8 mouse cellular contexts compared by ENCODE assay signal in the genomic region with DNA sequence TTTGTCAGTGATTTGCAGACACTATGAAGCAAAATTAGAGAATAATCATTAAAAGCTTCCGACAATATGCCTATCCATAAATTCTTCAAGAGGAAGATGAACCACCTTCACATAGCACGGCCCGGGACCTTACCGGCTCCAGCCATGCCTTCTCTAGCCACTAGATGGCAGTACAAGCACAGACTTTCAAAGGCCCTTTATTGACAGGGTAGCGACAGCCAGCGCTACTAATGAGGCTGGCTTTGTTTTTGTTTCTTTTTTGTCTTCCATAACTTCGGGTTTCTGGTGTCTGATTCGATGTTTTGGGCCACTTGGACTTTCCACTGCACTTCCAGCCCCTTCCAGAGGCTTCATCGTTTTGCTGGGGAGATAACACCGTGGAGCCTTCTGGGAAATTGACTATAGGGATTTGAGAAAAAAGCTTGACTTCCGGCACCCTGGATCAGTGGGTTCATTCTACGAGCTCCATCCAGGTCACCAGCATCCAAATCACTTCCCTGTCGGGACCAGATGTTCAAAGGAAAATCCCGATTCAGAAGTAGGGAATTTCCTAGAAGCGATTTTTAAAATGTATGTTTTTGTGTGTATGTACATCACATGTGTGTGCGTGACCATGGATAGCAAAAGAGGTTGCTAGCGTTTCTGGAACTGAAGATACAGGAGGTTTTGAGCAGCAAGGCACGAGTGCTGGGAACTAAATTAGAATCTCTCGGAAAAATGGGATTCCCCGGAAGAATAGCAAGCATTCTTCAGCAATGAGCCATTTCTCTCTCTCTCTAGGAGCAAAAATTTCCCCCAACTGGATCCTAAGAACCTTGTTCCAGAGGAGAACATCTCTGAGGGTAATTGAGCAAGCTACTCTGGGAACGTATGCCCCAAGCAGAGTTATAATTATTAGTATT.
DNase-seq lines count a peak whose midpoint lies in the region; ATAC-seq and TF ChIP-seq lines count a peak whose summit lies in the region.

No protein-coding gene starts in this region.

- no peaks in the 10 kb centered on the region for H3K36me3 ChIP-seq in intestine, postnatal 0 days (ENCODE audit: control insufficient read depth, insufficient read depth)
- no peaks in the 10 kb centered on the region for H3K36me3 ChIP-seq in midbrain, embryonic 10.5 days

- H3K9ac ChIP-seq in intestine, postnatal 0 days (ENCODE audit: low read depth, low read length) = 0 out of 2 replicates have a peak overlapping the region, but pooled peaks have one; percentile 18

- H3K9me3 ChIP-seq in intestine, postnatal 0 days (ENCODE audit: control insufficient read depth) = no peaks in the 10 kb centered on the region
- no peaks in the 10 kb centered on the region for H3K9me3 ChIP-seq in midbrain, embryonic 10.5 days (replicated peaks)

- 20% methylated on average over 21 of the region's 21 CpGs for WGBS in intestine, postnatal 0 days
- WGBS in midbrain, embryonic 10.5 days = 30% methylated on average over 21 of the region's 21 CpGs

- peak overlapping the region; percentile 60 for H3K4me2 ChIP-seq in intestine, postnatal 0 days (replicated peaks; ENCODE audit: low read depth)

- H3K4me1 ChIP-seq in intestine, postnatal 0 days (replicated peaks; ENCODE audit: control insufficient read depth, insufficient read depth, low read length) = no peaks in the 10 kb centered on the region; the same call in 1 of the 2 replicates
- peaks cover 15% of the 10 kb centered on the region for H3K4me1 ChIP-seq in midbrain, embryonic 10.5 days

- ATAC-seq in granulocyte monocyte progenitor cell, adult 5-6 weeks (replicated peaks; ENCODE audit: poor library complexity, severe bottlenecking) = peak; percentile 94
- ATAC-seq in intestine, postnatal 0 days = peak; percentile 83

- peak; percentile 94 for TF ChIP-seq CTCF in intestine, postnatal 0 days (IDR thresholded peaks at IDR 0.05; ENCODE audit: low read depth)

- H3K27ac ChIP-seq in intestine, postnatal 0 days (ENCODE audit: low read depth, low read length) = no peak overlapping the region
- H3K27ac ChIP-seq in midbrain, embryonic 10.5 days (replicated peaks) = peak overlapping the region; percentile 86

- no peaks in the 10 kb centered on the region for H3K27me3 ChIP-seq in intestine, postnatal 0 days (replicated peaks; ENCODE audit: control insufficient read depth, insufficient read depth, low read length)
- peaks cover 11% of the 10 kb centered on the region for H3K27me3 ChIP-seq in midbrain, embryonic 10.5 days (ENCODE audit: low read depth, poor library complexity, severe bottlenecking)

- H3K4me3 ChIP-seq in intestine, postnatal 0 days (ENCODE audit: low read depth, low read length) = peak overlapping the region; percentile 37
- H3K4me3 ChIP-seq in midbrain, embryonic 10.5 days = peak overlapping the region; percentile 51

- DNase-seq in adrenal gland, adult 8-10 months = peak; percentile 59
- peak; percentile 73 for DNase-seq in embryo, embryonic 11.5 days (ENCODE audit: low read depth, low spot score)
- peak; percentile 80 to 84 for DNase-seq in left cerebral cortex, postnatal 36 days (ENCODE audit: low spot score in 2 of 2)
- peak; percentile 80 for DNase-seq in midbrain, embryonic 10.5 days (ENCODE audit: low spot score)
- DNase-seq in right cerebral cortex, postnatal 36 days (ENCODE audit: low spot score in 2 of 2) = peak; percentile 76 to 80
- peak; percentile 58 to 78 for DNase-seq in urinary bladder, postnatal 4 days (ENCODE audit: low spot score in 2 of 2)

- intact Hi-C loops in left cerebral cortex, postnatal 36 days (cut with DNase I) = loop anchor here (2.0 to 10.0 kb wide), 3 partner anchors 192 to 517 kb away; no protein-coding TSS in a partner anchor
